Mouse (Mus musculus): ENCODE measurements at regions not wholly inside any gene's neighbourhood (a gene's known extent, or its start where the extent isn't known, plus 50 kb on each side); places are given as distances from the start of the nearest gene placed in this dataset.

- ATAC-seq (ENCODE audit: low FRiP score, low TSS enrichment): peak; percentile 85
Measured at GRCm38 (mm10) chr10:99511514-99512237, 247.8 kb downstream of the Csl start.

GRCm38 (mm10) chr10:99517944-99518343 lies 241.5 kb downstream of the Csl start:
- ATAC-seq (ENCODE audit: low FRiP score, low TSS enrichment): no peak
- Histone ChIP-seq H3K9me3 (ENCODE audit: control insufficient read depth, low read length) (no peaks in the 10 kb centered on the region), H3K4me1 (ENCODE audit: control insufficient read depth, insufficient read depth, low read length) (no peaks in the 10 kb centered on the region; the same call in 1 of the 2 replicates), H3K4me3 (ENCODE audit: low read length) (no peak overlapping the region), H3K27ac (ENCODE audit: low read depth, low read length) (no peak overlapping the region), H3K36me3 (ENCODE audit: control insufficient read depth, insufficient read depth, low read length) (no peaks in the 10 kb centered on the region), H3K27me3 (ENCODE audit: control insufficient read depth, insufficient read depth, low read length) (no peaks in the 10 kb centered on the region), H3K9ac (ENCODE audit: low read depth, low read length) (no peak overlapping the region), H3K4me2 (replicated peaks; ENCODE audit: low read depth, low read length) (no peak overlapping the region)
- 92% methylated on average over 4 of the region's 4 CpGs for WGBS

More at GRCm38 (mm10) chr10:99511514-99512237, 247.8 kb downstream of the Csl start:
- H3K4me2 ChIP-seq (replicated peaks; ENCODE audit: low read depth, low read length): no peak overlapping the region; the same call in 1 of the 2 replicates
- no peak overlapping the region for H3K4me3 ChIP-seq (ENCODE audit: low read length)
- H3K4me1 ChIP-seq (ENCODE audit: control insufficient read depth, insufficient read depth, low read length): no peaks in the 10 kb centered on the region
- H3K27me3 ChIP-seq (ENCODE audit: control insufficient read depth, insufficient read depth, low read length): no peaks in the 10 kb centered on the region
- 59% methylated on average over 17 of the region's 17 CpGs for WGBS
- H3K9ac ChIP-seq (ENCODE audit: low read depth, low read length): no peak overlapping the region
- no peaks in the 10 kb centered on the region for H3K36me3 ChIP-seq (ENCODE audit: control insufficient read depth, insufficient read depth, low read length)
- H3K27ac ChIP-seq (ENCODE audit: low read depth, low read length): no peak overlapping the region
- H3K9me3 ChIP-seq (ENCODE audit: control insufficient read depth, low read length): no peaks in the 10 kb centered on the region

GRCm38 (mm10) chr10:99519479-99519878 lies 240.0 kb downstream of the Csl start:
- Histone ChIP-seq H3K4me3 (ENCODE audit: low read length) (no peak overlapping the region), H3K27ac (ENCODE audit: low read depth, low read length) (no peak overlapping the region; the same call in 1 of the 2 replicates), H3K4me2 (replicated peaks; ENCODE audit: low read depth, low read length) (no peak overlapping the region), H3K9me3 (ENCODE audit: control insufficient read depth, low read length) (no peaks in the 10 kb centered on the region), H3K4me1 (ENCODE audit: control insufficient read depth, insufficient read depth, low read length) (peaks cover 10% of the 10 kb centered on the region), H3K9ac (ENCODE audit: low read depth, low read length) (no peak overlapping the region), H3K27me3 (ENCODE audit: control insufficient read depth, insufficient read depth, low read length) (no peaks in the 10 kb centered on the region), H3K36me3 (ENCODE audit: control insufficient read depth, insufficient read depth, low read length) (no peaks in the 10 kb centered on the region)
- ATAC-seq (ENCODE audit: low FRiP score, low TSS enrichment): peak; percentile 61; the same call in 1 of the 2 replicates
- 9% methylated on average over 4 of the region's 4 CpGs for WGBS

GRCm38 (mm10) chr10:99523817-99524216 lies 235.6 kb downstream of the Csl start:
- Histone ChIP-seq H3K4me3 (ENCODE audit: low read length) (no peak overlapping the region), H3K4me2 (replicated peaks; ENCODE audit: low read depth, low read length) (no peak overlapping the region; the same call in 1 of the 2 replicates), H3K27ac (ENCODE audit: low read depth, low read length) (no peak overlapping the region; the same call in 1 of the 2 replicates), H3K9me3 (ENCODE audit: control insufficient read depth, low read length) (no peaks in the 10 kb centered on the region), H3K4me1 (ENCODE audit: control insufficient read depth, insufficient read depth, low read length) (peaks cover 22% of the 10 kb centered on the region), H3K27me3 (ENCODE audit: control insufficient read depth, insufficient read depth, low read length) (no peaks in the 10 kb centered on the region), H3K9ac (ENCODE audit: low read depth, low read length) (no peak overlapping the region), H3K36me3 (ENCODE audit: control insufficient read depth, insufficient read depth, low read length) (no peaks in the 10 kb centered on the region)
- WGBS: 50% methylated on average over 5 of the region's 5 CpGs
- no peak for ATAC-seq (ENCODE audit: low FRiP score, low TSS enrichment)

- WGBS: 16% methylated on average over 20 of the region's 20 CpGs
- peak overlapping the region; percentile 31; the same call in 1 of the 2 replicates for H3K9ac ChIP-seq (ENCODE audit: low read depth, low read length)
- no peaks in the 10 kb centered on the region for H3K36me3 ChIP-seq (ENCODE audit: control insufficient read depth, insufficient read depth, low read length)
- peak overlapping the region; percentile 88 for H3K27ac ChIP-seq (ENCODE audit: low read depth, low read length)
- no peaks in the 10 kb centered on the region for H3K27me3 ChIP-seq (ENCODE audit: control insufficient read depth, insufficient read depth, low read length)
- H3K4me3 ChIP-seq (ENCODE audit: low read length): no peak overlapping the region; the same call in 1 of the 2 replicates
- H3K4me1 ChIP-seq (ENCODE audit: control insufficient read depth, insufficient read depth, low read length): peaks cover 22% of the 10 kb centered on the region
- H3K4me2 ChIP-seq (replicated peaks; ENCODE audit: low read depth, low read length): peak overlapping the region; percentile 37
- no peaks in the 10 kb centered on the region for H3K9me3 ChIP-seq (ENCODE audit: control insufficient read depth, low read length)
- peak; percentile 86 for ATAC-seq (ENCODE audit: low FRiP score, low TSS enrichment)
Measured at GRCm38 (mm10) chr10:99524273-99525212, 234.9 kb downstream of the Csl start.

GRCm38 (mm10) chr10:99526148-99526547 lies 233.3 kb downstream of the Csl start:
- ATAC-seq (ENCODE audit: low FRiP score, low TSS enrichment): no peak
- no peaks in the 10 kb centered on the region for H3K9me3 ChIP-seq (ENCODE audit: control insufficient read depth, low read length)
- H3K4me3 ChIP-seq (ENCODE audit: low read length): no peak overlapping the region
- no peak overlapping the region for H3K27ac ChIP-seq (ENCODE audit: low read depth, low read length)
- no peak overlapping the region for H3K9ac ChIP-seq (ENCODE audit: low read depth, low read length)
- no peaks in the 10 kb centered on the region for H3K36me3 ChIP-seq (ENCODE audit: control insufficient read depth, insufficient read depth, low read length)
- peaks cover 23% of the 10 kb centered on the region for H3K4me1 ChIP-seq (ENCODE audit: control insufficient read depth, insufficient read depth, low read length)
- no peak overlapping the region for H3K4me2 ChIP-seq (replicated peaks; ENCODE audit: low read depth, low read length)
- 86% methylated on average over 4 of the region's 4 CpGs for WGBS
- no peaks in the 10 kb centered on the region for H3K27me3 ChIP-seq (ENCODE audit: control insufficient read depth, insufficient read depth, low read length)

GRCm38 (mm10) chr10:99526561-99526960 lies 232.9 kb downstream of the Csl start:
- Histone ChIP-seq H3K4me3 (ENCODE audit: low read length) (no peak overlapping the region), H3K9ac (ENCODE audit: low read depth, low read length) (no peak overlapping the region), H3K27me3 (ENCODE audit: control insufficient read depth, insufficient read depth, low read length) (no peaks in the 10 kb centered on the region), H3K9me3 (ENCODE audit: control insufficient read depth, low read length) (no peaks in the 10 kb centered on the region), H3K27ac (ENCODE audit: low read depth, low read length) (no peak overlapping the region), H3K36me3 (ENCODE audit: control insufficient read depth, insufficient read depth, low read length) (no peaks in the 10 kb centered on the region), H3K4me1 (ENCODE audit: control insufficient read depth, insufficient read depth, low read length) (peaks cover 27% of the 10 kb centered on the region), H3K4me2 (replicated peaks; ENCODE audit: low read depth, low read length) (no peak overlapping the region)
- no peak for ATAC-seq (ENCODE audit: low FRiP score, low TSS enrichment)
- WGBS: 93% methylated on average over 5 of the region's 5 CpGs

- Histone ChIP-seq H3K9me3 (ENCODE audit: control insufficient read depth, low read length) (no peaks in the 10 kb centered on the region), H3K36me3 (ENCODE audit: control insufficient read depth, insufficient read depth, low read length) (no peaks in the 10 kb centered on the region), H3K4me3 (ENCODE audit: low read length) (no peak overlapping the region), H3K27ac (ENCODE audit: low read depth, low read length) (no peak overlapping the region), H3K4me2 (replicated peaks; ENCODE audit: low read depth, low read length) (no peak overlapping the region), H3K9ac (ENCODE audit: low read depth, low read length) (no peak overlapping the region), H3K4me1 (ENCODE audit: control insufficient read depth, insufficient read depth, low read length) (peaks cover 11% of the 10 kb centered on the region), H3K27me3 (ENCODE audit: control insufficient read depth, insufficient read depth, low read length) (no peaks in the 10 kb centered on the region)
- ATAC-seq (ENCODE audit: low FRiP score, low TSS enrichment): no peak
Measured at GRCm38 (mm10) chr10:99531104-99531503, 228.4 kb downstream of the Csl start.

GRCm38 (mm10) chr10:99531556-99531955 lies 227.9 kb downstream of the Csl start:
- ATAC-seq (ENCODE audit: low FRiP score, low TSS enrichment): no peak
- no peaks in the 10 kb centered on the region for H3K36me3 ChIP-seq (ENCODE audit: control insufficient read depth, insufficient read depth, low read length)
- H3K9me3 ChIP-seq (ENCODE audit: control insufficient read depth, low read length): no peaks in the 10 kb centered on the region
- H3K4me2 ChIP-seq (replicated peaks; ENCODE audit: low read depth, low read length): no peak overlapping the region
- H3K4me3 ChIP-seq (ENCODE audit: low read length): no peak overlapping the region
- no peak overlapping the region for H3K9ac ChIP-seq (ENCODE audit: low read depth, low read length)
- H3K4me1 ChIP-seq (ENCODE audit: control insufficient read depth, insufficient read depth, low read length): peaks cover 11% of the 10 kb centered on the region
- no peak overlapping the region; the same call in 1 of the 2 replicates for H3K27ac ChIP-seq (ENCODE audit: low read depth, low read length)
- no peaks in the 10 kb centered on the region for H3K27me3 ChIP-seq (ENCODE audit: control insufficient read depth, insufficient read depth, low read length)
